Mouse (Mus musculus): ENCODE measurements at regions not wholly inside any gene's neighbourhood (a gene's known extent, or its start where the extent isn't known, plus 50 kb on each side); places are given as distances from the start of the nearest gene placed in this dataset.
A peak's percentile ranks its signal among the peaks of the same experiment; 100 is the strongest.

DNA sequence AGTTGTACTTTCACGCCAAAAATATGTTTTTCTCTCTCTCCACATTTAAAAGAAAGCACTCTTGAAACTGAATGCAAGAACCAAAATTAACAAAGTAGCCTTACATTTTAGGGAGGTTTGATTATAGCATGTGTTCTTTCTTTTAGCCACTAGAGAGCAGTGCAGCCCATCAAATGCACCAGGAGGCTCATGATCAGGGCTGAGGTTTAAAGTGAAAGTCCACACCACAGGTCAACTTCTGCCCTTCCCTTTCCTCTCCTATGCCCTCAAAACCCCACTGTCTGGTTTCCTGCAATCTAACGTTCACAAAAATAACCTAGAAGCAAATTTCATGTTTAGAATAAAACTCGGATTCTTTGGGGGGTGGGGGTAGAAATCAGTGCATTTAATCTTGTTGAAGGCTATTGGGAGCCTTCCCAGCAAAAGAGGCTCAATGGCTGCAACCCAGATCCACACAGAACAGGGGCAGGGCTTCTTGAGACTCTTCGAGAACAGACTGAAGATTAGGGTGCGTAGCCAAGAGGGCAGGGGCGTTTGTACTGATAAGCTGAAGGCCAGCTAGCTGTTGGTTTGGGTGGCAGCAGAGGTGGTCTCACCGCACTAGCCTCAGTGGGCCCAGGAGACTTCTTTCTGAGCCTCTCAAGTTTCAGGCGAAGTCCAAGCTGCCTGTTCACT, 59.3 kb upstream of the Zfp770 start:
- peak; percentile 42 for DNase-seq (ENCODE audit: low read depth, low spot score)

DNA sequence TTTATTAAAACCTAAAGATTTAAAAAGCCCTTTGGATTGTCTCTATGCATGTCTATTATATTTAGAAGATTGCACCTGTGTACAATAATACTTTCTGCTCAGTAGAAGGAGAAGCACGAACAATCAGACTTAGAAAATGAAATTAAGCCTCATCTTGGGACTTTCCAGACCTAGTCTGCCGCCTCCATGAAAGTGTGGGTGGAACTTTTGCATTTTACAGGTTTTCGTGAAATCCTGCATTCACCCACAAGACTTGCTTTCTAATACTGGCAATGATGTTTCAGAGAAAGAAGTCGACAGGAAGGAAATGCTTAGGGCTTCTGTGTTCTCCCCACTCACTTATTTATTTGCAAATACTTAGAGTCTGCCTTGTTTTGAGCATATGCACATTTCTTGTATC, 58.3 kb upstream of the Zfp770 start:
- DNase-seq (ENCODE audit: low read depth, low spot score): no peak
